ENCODE assay signal across 7 mouse cellular contexts in the genomic region with DNA sequence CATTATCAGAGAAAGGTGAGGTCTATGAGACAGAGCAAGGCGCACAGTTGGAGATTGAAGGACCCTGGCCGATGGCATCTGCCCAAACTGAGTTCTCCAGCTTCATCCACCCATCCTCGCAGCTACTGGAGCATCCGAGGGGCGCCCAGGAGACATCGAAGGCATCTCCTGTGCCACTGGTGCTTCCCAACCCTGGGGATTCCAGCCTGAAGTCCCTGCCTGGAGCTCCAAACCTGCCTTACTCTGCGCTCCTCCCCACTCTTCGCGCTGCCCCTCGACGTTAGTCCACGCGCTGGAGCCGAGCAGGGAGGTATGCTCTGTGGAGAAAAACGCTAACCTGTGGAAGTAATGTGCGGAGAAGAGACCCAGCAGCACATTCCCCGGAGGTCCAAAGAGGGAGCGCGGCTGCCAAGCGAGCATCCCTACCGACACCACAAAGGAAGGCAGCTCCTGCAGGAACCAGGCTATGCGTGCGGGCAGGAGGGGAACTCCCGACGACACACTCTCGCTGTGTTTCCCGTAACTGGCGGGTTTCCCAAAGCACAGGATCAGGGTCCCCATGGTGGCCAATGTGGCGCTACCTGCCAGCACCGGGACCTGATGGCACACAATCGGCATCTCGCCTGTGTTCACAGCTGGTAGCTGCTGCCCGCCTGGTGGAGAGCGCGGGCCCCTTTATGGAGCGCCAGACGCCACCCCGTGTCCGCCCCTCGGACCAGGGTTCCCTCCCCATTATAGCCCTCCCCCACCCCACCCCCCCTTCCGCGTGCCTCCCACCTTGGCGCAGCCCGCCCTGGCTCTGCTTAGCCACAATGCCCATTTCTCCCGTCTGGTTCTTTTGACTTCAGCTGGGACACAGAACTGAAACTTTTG. TPM values are rescaled to one million over a fixed set of nuclear protein-coding genes. Genes with fewer than 3 reads are reported as not detected.
A peak's percentile ranks its signal among the peaks of the same experiment; 100 is the strongest.
DNase-seq lines count a peak whose midpoint lies in the region; ATAC-seq lines count a peak whose summit lies in the region.

A gene (minus strand): TSS at position 707 of the 873 bp plus-strand sequence.

- H3K9me3 ChIP-seq in embryonic facial prominence, embryonic 13.5 days = no peaks in the 10 kb centered on the region
- no peaks in the 10 kb centered on the region for H3K9me3 ChIP-seq in stomach, embryonic 15.5 days

- peak; percentile 20; the same call in 1 of the 2 replicates for ATAC-seq in embryonic facial prominence, embryonic 13.5 days (ENCODE audit: insufficient number of reproducible peaks, insufficient read depth, low FRiP score, low TSS enrichment, low read depth)
- ATAC-seq in stomach, embryonic 15.5 days (ENCODE audit: insufficient read depth, low FRiP score, low read depth) = no peak

- peak within 1 kb of the TSS; percentile 59 for H3K4me2 ChIP-seq in embryonic facial prominence, embryonic 13.5 days
- peak within 1 kb of the TSS; percentile 44 for H3K4me2 ChIP-seq in stomach, embryonic 15.5 days

- DNase-seq in right cerebral cortex, postnatal 4 days = peak; percentile 13
- no peak for DNase-seq in right cerebral cortex, postnatal 36 days (ENCODE audit: low spot score in 2 of 2)
- peak; percentile 10 for DNase-seq in kidney, postnatal 10 days
- DNase-seq in urinary bladder, postnatal 36 days (ENCODE audit: low spot score in 2 of 2) = no peak
- no peak for DNase-seq in urinary bladder, postnatal 14 days (ENCODE audit: low spot score)

- H3K36me3 ChIP-seq in embryonic facial prominence, embryonic 13.5 days = no peaks in the 10 kb centered on the region
- H3K36me3 ChIP-seq in stomach, embryonic 15.5 days = no peaks in the 10 kb centered on the region

- H3K9ac ChIP-seq in embryonic facial prominence, embryonic 13.5 days = peak within 1 kb of the TSS; percentile 40; the same call in 1 of the 2 replicates
- H3K9ac ChIP-seq in stomach, embryonic 15.5 days = no peak within 1 kb of the TSS

- under 1% methylated on average over 45 of the region's 45 CpGs for WGBS in embryonic facial prominence, embryonic 13.5 days
- WGBS in stomach, embryonic 15.5 days = under 1% methylated on average over 45 of the region's 45 CpGs

- peaks cover 15% of the 10 kb centered on the region for H3K4me1 ChIP-seq in embryonic facial prominence, embryonic 13.5 days
- peaks cover 7% of the 10 kb centered on the region; the same call in 1 of the 2 replicates for H3K4me1 ChIP-seq in stomach, embryonic 15.5 days

- H3K27ac ChIP-seq in embryonic facial prominence, embryonic 13.5 days = no peak within 1 kb of the TSS
- H3K27ac ChIP-seq in stomach, embryonic 15.5 days = no peak within 1 kb of the TSS

- H3K27me3 ChIP-seq in embryonic facial prominence, embryonic 13.5 days = peaks cover 77% of the 10 kb centered on the region
- H3K27me3 ChIP-seq in stomach, embryonic 15.5 days (replicated peaks) = peaks cover 28% of the 10 kb centered on the region

- peak within 1 kb of the TSS; percentile 40 for H3K4me3 ChIP-seq in embryonic facial prominence, embryonic 13.5 days
- H3K4me3 ChIP-seq in stomach, embryonic 15.5 days (replicated peaks) = peak within 1 kb of the TSS; percentile 13

RNA-seq across cellular contexts. Expression of the gene that starts here (rescaled TPM):
- polyA plus RNA-seq in embryonic facial prominence, embryonic 13.5 days (2015; fragmentation: Nextera tagmentation; extraction: Ambion mirVana) = not detected in 2 replicates
- not detected in 2 replicates for polyA plus RNA-seq in stomach, embryonic 15.5 days (2015; fragmentation: Nextera tagmentation; extraction: Ambion mirVana)

Comparison
In these comparisons a context has a peak if more than half of its experiments do, and no peak if none do; other contexts are left out.
1. DNase-seq: peak in right cerebral cortex, postnatal 4 days (single experiment) and kidney, postnatal 10 days (single experiment); none in right cerebral cortex, postnatal 36 days (0 of 2), urinary bladder, postnatal 36 days (0 of 2) and urinary bladder, postnatal 14 days (single experiment).
2. Peak in ATAC-seq, H3K4me3 ChIP-seq, H3K9ac ChIP-seq and H3K4me2 ChIP-seq in embryonic facial prominence, embryonic 13.5 days; RNA of the gene not detected or under 1 TPM.